Mouse (Mus musculus): Measurements from ENCODE around the gene Pcgf3.

Pcgf3 gene

DNA sequence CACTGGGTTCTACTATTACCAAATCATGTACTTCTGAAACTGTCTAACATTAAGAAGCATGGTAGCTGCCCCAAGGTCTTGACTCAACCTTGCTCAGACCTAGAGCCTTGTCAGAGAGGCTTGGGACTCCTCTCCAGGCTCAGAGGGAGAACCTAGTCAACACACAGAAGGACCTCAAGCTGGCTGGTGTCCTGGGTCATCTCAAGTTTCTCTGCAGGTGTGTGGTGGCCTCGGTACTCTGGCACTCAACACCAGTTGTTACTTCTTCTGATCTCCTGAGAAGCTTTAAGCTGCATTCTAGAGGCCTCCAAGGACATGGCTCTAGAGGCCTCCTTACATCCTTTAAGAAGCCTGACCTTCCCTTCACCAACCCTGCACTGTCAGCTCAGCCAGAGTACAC lies 93.0 kb downstream of the Pcgf3 start:
- DNase-seq (ENCODE audit: low spot score) = no peak

Data from urinary bladder, postnatal 25 days (tissue).